Mouse (Mus musculus) hindbrain, embryonic 14.5 days (tissue): ENCODE results near the gene DXBay18. TPM values are rescaled to one million over a fixed set of nuclear protein-coding genes. Genes with fewer than 3 reads are reported as not detected.
"Not testable (repeated sequence)": the region's sequence is repeated elsewhere in the genome, so short reads cannot be mapped to it uniquely, and the experiment has no call there.

Experiments
- ATAC-seq: fragments of 200-750 bp; cut with Nextera tagmentation; 2 replicates; pipeline ENCODE4 v1.8.0; 2017; ENCODE audit warnings: moderate number of reproducible peaks, mild to moderate bottlenecking, moderate TSS enrichment, moderate library complexity; ENCODE audit not compliant: low FRiP score
- DNase-seq: peaks from one replicate; pipeline ENCODE4 v3.0.0-alpha.2; 2015; ENCODE audit warnings: low spot score
- H3K27ac ChIP-seq: fragments of 300-500 bp; sonication (generic); 2 replicates; pipeline ENCODE4 v1.5.1; 2014; ENCODE audit warnings: mild to moderate bottlenecking, moderate library complexity
- H3K27me3 ChIP-seq: fragments of 300-500 bp; sonication (generic); 2 replicates; pipeline ENCODE4 v1.6.1; 2014; ENCODE audit warnings: mild to moderate bottlenecking, low read length, mixed read lengths; ENCODE audit not compliant: control insufficient read depth, insufficient read depth
- H3K36me3 ChIP-seq: fragments of 300-500 bp; sonication (generic); replicated peaks from 2 replicates; pipeline ENCODE4 v1.6.1; 2014; ENCODE audit not compliant: control insufficient read depth, insufficient read depth
- H3K4me1 ChIP-seq: fragments of 300-500 bp; sonication (generic); replicated peaks from 2 replicates; pipeline ENCODE4 v1.6.1; 2014; ENCODE audit warnings: antibody characterized with exemption, low read length, mixed read lengths; ENCODE audit not compliant: control insufficient read depth, insufficient read depth
- H3K4me2 ChIP-seq: fragments of 300-500 bp; sonication (generic); replicated peaks from 2 replicates; pipeline ENCODE4 v1.6.1; 2014; ENCODE audit warnings: mild to moderate bottlenecking, moderate library complexity
- H3K4me3 ChIP-seq: fragments of 300-500 bp; sonication (generic); replicated peaks from 2 replicates; pipeline ENCODE4 v1.5.1; 2014; ENCODE audit warnings: mild to moderate bottlenecking, low read length
- H3K9ac ChIP-seq: fragments of 300-500 bp; sonication (generic); 2 replicates; pipeline ENCODE4 v1.6.1; 2014
- H3K9me3 ChIP-seq: fragments of 300-500 bp; sonication (generic); 2 replicates; pipeline ENCODE4 v1.6.1; 2016; ENCODE audit warnings: low read length; ENCODE audit not compliant: control insufficient read depth
- WGBS: fragments of 180-500 bp; shearing (Covaris S2); extraction: QIAGEN DNeasy Blood & Tissue Kit; methylation state at CpG from one replicate; pipeline ENCODE4 v1.1.7; 2014; 5-methylcytosine and 5-hydroxymethylcytosine counted together
- polyA plus RNA-seq: library from polyadenylated mRNA; unstranded; fragments of >200 nt; fragmentation: Nextera tagmentation; extraction: Ambion mirVana; gene quantifications from 2 replicates; pipeline ENCODE4 v1.2.1, GENCODE M21; 2014

The DXBay18 gene
- polyA plus RNA-seq, result 0.59 TPM in 1 of 2 replicates, not detected in the other

- DNase-seq, H3K4me2 ChIP-seq, H3K36me3 ChIP-seq, H3K4me1 ChIP-seq, H3K27me3 ChIP-seq, H3K27ac ChIP-seq, ATAC-seq, H3K4me3 ChIP-seq, H3K9me3 ChIP-seq, H3K9ac ChIP-seq: not testable (repeated sequence)
- WGBS, result no CpG with 5 or more reads among the region's 7 CpGs
These were observed at the start of gene DXBay18 for GRCm38 (mm10) chrX:73149350-73149749. DXBay18 (minus strand) TSS chrX:73149450.

GRCm38 (mm10) chrX:73191934-73192333 is 42.7 kb upstream of the DXBay18 start, which contains the start of gene Xlr3b:
Xlr3b (plus strand) TSS chrX:73192207.
- H3K9me3 ChIP-seq, H3K36me3 ChIP-seq, DNase-seq, H3K27me3 ChIP-seq, H3K4me3 ChIP-seq, H3K9ac ChIP-seq, H3K27ac ChIP-seq, H3K4me1 ChIP-seq, H3K4me2 ChIP-seq: not testable (repeated sequence)
- WGBS, result 80% methylated on average over 6 of the region's 12 CpGs
- ATAC-seq, result peak; percentile 77; the same call in 1 of the 2 replicates

GRCm38 (mm10) chrX:73176889-73177288 is 27.6 kb upstream of the DXBay18 start, which contains the start of gene Spin2d:
Spin2d (minus strand) TSS chrX:73176989.
- ATAC-seq, H3K9me3 ChIP-seq, H3K27ac ChIP-seq, H3K4me3 ChIP-seq, H3K9ac ChIP-seq, H3K27me3 ChIP-seq, H3K4me1 ChIP-seq, DNase-seq, H3K36me3 ChIP-seq, H3K4me2 ChIP-seq: not testable (repeated sequence)
- WGBS, result 76% methylated on average over 7 of the region's 15 CpGs

GRCm38 (mm10) chrX:73148496-73148895 is 754 bp downstream of the DXBay18 start, which contains the start of gene Xlr5b:
Xlr5b (plus strand) TSS chrX:73148796.
- not testable (repeated sequence) for DNase-seq, ATAC-seq, H3K27ac ChIP-seq, H3K9me3 ChIP-seq, H3K4me3 ChIP-seq, H3K4me2 ChIP-seq, H3K36me3 ChIP-seq, H3K27me3 ChIP-seq, H3K4me1 ChIP-seq, H3K9ac ChIP-seq
- WGBS, result no CpG with 5 or more reads among the region's 20 CpGs

- no CpG with 5 or more reads among the region's 7 CpGs for WGBS
- peak; percentile 72; the same call in 1 of the 2 replicates for ATAC-seq
- not testable (repeated sequence) for H3K9me3 ChIP-seq
These were observed 6.0 kb downstream of the DXBay18 start for GRCm38 (mm10) chrX:73143218-73143618.

GRCm38 (mm10) chrX:73122859-73123829 is 26.1 kb downstream of the DXBay18 start:
- H3K27ac ChIP-seq, DNase-seq, H3K4me2 ChIP-seq, H3K27me3 ChIP-seq, H3K9me3 ChIP-seq, H3K4me1 ChIP-seq, H3K9ac ChIP-seq, H3K4me3 ChIP-seq, H3K36me3 ChIP-seq: not testable (repeated sequence)
- peak; percentile 71; the same call in 1 of the 2 replicates for ATAC-seq
- no CpG with 5 or more reads among the region's 12 CpGs for WGBS

More at GRCm38 (mm10) chrX:73143218-73143618, 6.0 kb downstream of the DXBay18 start:
- H3K27ac ChIP-seq, H3K36me3 ChIP-seq, H3K9ac ChIP-seq, H3K4me3 ChIP-seq, DNase-seq, H3K4me2 ChIP-seq, H3K4me1 ChIP-seq, H3K27me3 ChIP-seq: not testable (repeated sequence)

- no CpG with 5 or more reads among the region's 7 CpGs for WGBS
- not testable (repeated sequence) for DNase-seq, H3K4me1 ChIP-seq, H3K9ac ChIP-seq, H3K4me3 ChIP-seq, H3K4me2 ChIP-seq, H3K27ac ChIP-seq, H3K27me3 ChIP-seq, H3K9me3 ChIP-seq, H3K36me3 ChIP-seq, ATAC-seq
These were observed 32.5 kb downstream of the DXBay18 start, which contains the start of gene Gm14685 for GRCm38 (mm10) chrX:73116747-73117146. Gm14685 (plus strand) TSS chrX:73117047.

GRCm38 (mm10) chrX:73096941-73097508 is 52.2 kb downstream of the DXBay18 start, which contains the start of gene Xlr3a:
Xlr3a (minus strand) TSS chrX:73097095.
- not testable (repeated sequence) for H3K4me3 ChIP-seq, H3K4me2 ChIP-seq, H3K27ac ChIP-seq, ATAC-seq, H3K9ac ChIP-seq, H3K27me3 ChIP-seq, H3K36me3 ChIP-seq, H3K9me3 ChIP-seq, H3K4me1 ChIP-seq, DNase-seq
- 74% methylated on average over 12 of the region's 13 CpGs for WGBS
